Mouse (Mus musculus): ENCODE data around the gene Ms4a18. TPM values are rescaled to one million over a fixed set of nuclear protein-coding genes. Genes with fewer than 3 reads are reported as not detected.

Gene Ms4a18
- polyA plus RNA-seq, 1 experiment = not detected

GRCm38 (mm10) chr19:11050286-11050685 lies 32.5 kb upstream of the Ms4a18 start:
- WGBS = 71% methylated on average over 2 of the region's 2 CpGs
- Histone ChIP-seq H3K36me3 (ENCODE audit: control insufficient read depth, insufficient read depth, low read length) (no peaks in the 10 kb centered on the region), H3K4me3 (ENCODE audit: insufficient read depth, low read depth, low read length) (0 out of 2 replicates have a peak overlapping the region, but pooled peaks have one; percentile 4), H3K27ac (ENCODE audit: insufficient read depth, low read depth, low read length) (peak overlapping the region; percentile 86), H3K4me1 (ENCODE audit: control insufficient read depth, insufficient read depth, low read length) (peaks cover 6% of the 10 kb centered on the region), H3K27me3 (replicated peaks; ENCODE audit: control insufficient read depth, insufficient read depth, low read length) (no peaks in the 10 kb centered on the region)
- peak; percentile 37 for DNase-seq
- TF ChIP-seq POLR2A (IDR thresholded peaks at IDR 0.05; ENCODE audit: low read depth, low read length) (no peak), CTCF (conservative IDR thresholded peaks at IDR 0.05; ENCODE audit: insufficient read depth, insufficient read length, low read depth, low read length) (no peak)

GRCm38 (mm10) chr19:11049426-11049825 lies 31.6 kb upstream of the Ms4a18 start:
- peaks cover 6% of the 10 kb centered on the region for H3K4me1 ChIP-seq (ENCODE audit: control insufficient read depth, insufficient read depth, low read length)
- no peak for TF ChIP-seq POLR2A (IDR thresholded peaks at IDR 0.05; ENCODE audit: low read depth, low read length)
- TF ChIP-seq CTCF (conservative IDR thresholded peaks at IDR 0.05; ENCODE audit: insufficient read depth, insufficient read length, low read depth, low read length) = no peak
- peak overlapping the region; percentile 86 for H3K27ac ChIP-seq (ENCODE audit: insufficient read depth, low read depth, low read length)
- no peaks in the 10 kb centered on the region for H3K36me3 ChIP-seq (ENCODE audit: control insufficient read depth, insufficient read depth, low read length)
- no peak overlapping the region for H3K4me3 ChIP-seq (ENCODE audit: insufficient read depth, low read depth, low read length)
- peak; percentile 61 for DNase-seq
- no peaks in the 10 kb centered on the region for H3K27me3 ChIP-seq (replicated peaks; ENCODE audit: control insufficient read depth, insufficient read depth, low read length)

- no peak overlapping the region for H3K4me3 ChIP-seq (ENCODE audit: insufficient read depth, low read depth, low read length)
- no peaks in the 10 kb centered on the region for H3K36me3 ChIP-seq (ENCODE audit: control insufficient read depth, insufficient read depth, low read length)
- no peaks in the 10 kb centered on the region for H3K27me3 ChIP-seq (replicated peaks; ENCODE audit: control insufficient read depth, insufficient read depth, low read length)
- 76% methylated on average over 1 of the region's 1 CpGs for WGBS
- peak overlapping the region; percentile 45 for H3K27ac ChIP-seq (ENCODE audit: insufficient read depth, low read depth, low read length)
- DNase-seq = peak; percentile 26
- TF ChIP-seq POLR2A (IDR thresholded peaks at IDR 0.05; ENCODE audit: low read depth, low read length) (no peak), CTCF (conservative IDR thresholded peaks at IDR 0.05; ENCODE audit: insufficient read depth, insufficient read length, low read depth, low read length) (no peak)
- H3K4me1 ChIP-seq (ENCODE audit: control insufficient read depth, insufficient read depth, low read length) = peaks cover 5% of the 10 kb centered on the region
These were observed 30.7 kb upstream of the Ms4a18 start for GRCm38 (mm10) chr19:11048503-11048902.

- H3K4me3 ChIP-seq (ENCODE audit: insufficient read depth, low read depth, low read length) = no peak overlapping the region
- no peaks in the 10 kb centered on the region for H3K27me3 ChIP-seq (replicated peaks; ENCODE audit: control insufficient read depth, insufficient read depth, low read length)
- H3K36me3 ChIP-seq (ENCODE audit: control insufficient read depth, insufficient read depth, low read length) = no peaks in the 10 kb centered on the region
- peaks cover 2% of the 10 kb centered on the region; the same call in 1 of the 2 replicates for H3K4me1 ChIP-seq (ENCODE audit: control insufficient read depth, insufficient read depth, low read length)
- DNase-seq = no peak
- WGBS = 71% methylated on average over 6 of the region's 6 CpGs
- TF ChIP-seq CTCF (conservative IDR thresholded peaks at IDR 0.05; ENCODE audit: insufficient read depth, insufficient read length, low read depth, low read length) = no peak
- no peak for TF ChIP-seq POLR2A (IDR thresholded peaks at IDR 0.05; ENCODE audit: low read depth, low read length)
- H3K27ac ChIP-seq (ENCODE audit: insufficient read depth, low read depth, low read length) = peak overlapping the region; percentile 28
These were observed 30.2 kb upstream of the Ms4a18 start for GRCm38 (mm10) chr19:11048009-11048408.

GRCm38 (mm10) chr19:11044996-11045711 lies 27.3 kb upstream of the Ms4a18 start:
- DNase-seq = peak; percentile 66
- 6% methylated on average over 40 of the region's 40 CpGs for whole genome bisulfite sequencing
- Histone ChIP-seq H3K4me3 (ENCODE audit: insufficient read depth, low read depth, low read length) (peak overlapping the region; percentile 44; the same call in 1 of the 2 replicates), H3K4me1 (ENCODE audit: control insufficient read depth, insufficient read depth, low read length) (no peaks in the 10 kb centered on the region; the same call in 1 of the 2 replicates), H3K27me3 (replicated peaks; ENCODE audit: control insufficient read depth, insufficient read depth, low read length) (no peaks in the 10 kb centered on the region), H3K27ac (ENCODE audit: insufficient read depth, low read depth, low read length) (no peak overlapping the region), H3K36me3 (ENCODE audit: control insufficient read depth, insufficient read depth, low read length) (no peaks in the 10 kb centered on the region)
- TF ChIP-seq POLR2A (IDR thresholded peaks at IDR 0.05; ENCODE audit: low read depth, low read length) = no peak
- TF ChIP-seq CTCF (conservative IDR thresholded peaks at IDR 0.05; ENCODE audit: insufficient read depth, insufficient read length, low read depth, low read length) = peak; percentile 63

GRCm38 (mm10) chr19:11044671-11044995 lies 26.8 kb upstream of the Ms4a18 start:
- Histone ChIP-seq H3K36me3 (ENCODE audit: control insufficient read depth, insufficient read depth, low read length) (no peaks in the 10 kb centered on the region), H3K4me1 (ENCODE audit: control insufficient read depth, insufficient read depth, low read length) (no peaks in the 10 kb centered on the region; the same call in 1 of the 2 replicates), H3K27ac (ENCODE audit: insufficient read depth, low read depth, low read length) (no peak overlapping the region), H3K27me3 (replicated peaks; ENCODE audit: control insufficient read depth, insufficient read depth, low read length) (no peaks in the 10 kb centered on the region), H3K4me3 (ENCODE audit: insufficient read depth, low read depth, low read length) (no peak overlapping the region)
- no peak for TF ChIP-seq CTCF (conservative IDR thresholded peaks at IDR 0.05; ENCODE audit: insufficient read depth, insufficient read length, low read depth, low read length)
- no peak for TF ChIP-seq POLR2A (IDR thresholded peaks at IDR 0.05; ENCODE audit: low read depth, low read length)
- WGBS = 14% methylated on average over 5 of the region's 5 CpGs
- no peak for DNase-seq

GRCm38 (mm10) chr19:11037570-11037969 lies 19.7 kb upstream of the Ms4a18 start:
- DNase-seq = no peak
- Histone ChIP-seq H3K36me3 (ENCODE audit: control insufficient read depth, insufficient read depth, low read length) (no peaks in the 10 kb centered on the region), H3K27me3 (replicated peaks; ENCODE audit: control insufficient read depth, insufficient read depth, low read length) (0 out of 2 replicates have a peak, but pooled peaks cover 1% of the 10 kb centered on the region), H3K4me1 (ENCODE audit: control insufficient read depth, insufficient read depth, low read length) (no peaks in the 10 kb centered on the region), H3K4me3 (ENCODE audit: insufficient read depth, low read depth, low read length) (no peak overlapping the region), H3K27ac (ENCODE audit: insufficient read depth, low read depth, low read length) (no peak overlapping the region)
- TF ChIP-seq CTCF (conservative IDR thresholded peaks at IDR 0.05; ENCODE audit: insufficient read depth, insufficient read length, low read depth, low read length) (no peak), POLR2A (IDR thresholded peaks at IDR 0.05; ENCODE audit: low read depth, low read length) (no peak)

Measured in kidney, adult 2 months (tissue).